Mouse (Mus musculus) lung, adult 2 months (tissue): ENCODE results near the gene Tmem236. TPM values are rescaled to one million over a fixed set of nuclear protein-coding genes. Genes with fewer than 3 reads are reported as not detected.

Experiments
- DNase-seq: peaks from one replicate; pipeline ENCODE4 v3.0.0; 2022
- H3K4me1 ChIP-seq: fragments of 200-500 bp; 2 replicates; pipeline ENCODE4 v1.6.1; 2011; ENCODE audit warnings: low read length; ENCODE audit not compliant: control insufficient read depth, insufficient read depth
- H3K4me3 ChIP-seq: fragments of 200-500 bp; replicated peaks from 2 replicates; pipeline ENCODE3; 2011; ENCODE audit warnings: low read depth, mild to moderate bottlenecking, control low read depth, low read length; ENCODE audit errors: extremely low read depth
- CTCF ChIP-seq: fragments of 200-500 bp; IDR thresholded peaks from 2 replicates; pipeline ENCODE4 v1.5.1; 2011; ENCODE audit warnings: mild to moderate bottlenecking, low read length, control low read depth; ENCODE audit not compliant: insufficient read depth
- POLR2A ChIP-seq: fragments of 200-500 bp; IDR thresholded peaks from 2 replicates; pipeline ENCODE4 v1.6.1; 2011; ENCODE audit warnings: low read depth, mild to moderate bottlenecking, control low read depth, low read length, borderline replicate concordance; ENCODE audit errors: extremely low read depth
- WGBS: fragments of 180-500 bp; shearing (Covaris S2); methylation state at CpG from one replicate; pipeline ENCODE4 v1.1.7; 2018; 5-methylcytosine and 5-hydroxymethylcytosine counted together
- polyA plus RNA-seq: library from polyadenylated mRNA; depleted of rRNA; stranded (reverse); fragments of >200 nt; gene quantifications from 2 replicates; pipeline ENCODE4 v1.2.3, GENCODE M21; 2012

The Tmem236 gene
- polyA plus RNA-seq, 1 experiment: not detected

GRCm38 (mm10) chr2:14150829-14151228, 23.5 kb upstream of the Tmem236 start:
- Histone ChIP-seq H3K4me3 (no peak overlapping the region), H3K4me1 (no peaks in the 10 kb centered on the region)
- 91% methylated on average over 2 of the region's 2 CpGs for WGBS
- TF ChIP-seq POLR2A (no peak), CTCF (no peak)
- no peak for DNase-seq

GRCm38 (mm10) chr2:14151854-14152253, 22.5 kb upstream of the Tmem236 start:
- no peak for DNase-seq
- no peak overlapping the region for H3K4me3 ChIP-seq
- WGBS: 83% methylated on average over 6 of the region's 6 CpGs
- H3K4me1 ChIP-seq: no peaks in the 10 kb centered on the region
- TF ChIP-seq POLR2A (no peak), CTCF (no peak)

- WGBS: 68% methylated on average over 3 of the region's 3 CpGs
- no peak for DNase-seq
- TF ChIP-seq POLR2A (no peak), CTCF (no peak)
- Histone ChIP-seq H3K4me1 (no peaks in the 10 kb centered on the region), H3K4me3 (no peak overlapping the region)
These were observed 15.3 kb upstream of the Tmem236 start for GRCm38 (mm10) chr2:14159047-14159446.

- TF ChIP-seq CTCF (no peak), POLR2A (no peak)
- WGBS: 58% methylated on average over 2 of the region's 2 CpGs
These were observed 14.6 kb upstream of the Tmem236 start for GRCm38 (mm10) chr2:14159756-14160155.

GRCm38 (mm10) chr2:14164459-14165030, 9.8 kb upstream of the Tmem236 start:
- DNase-seq: no peak
- H3K4me3 ChIP-seq: no peak overlapping the region
- no peak for TF ChIP-seq CTCF
- TF ChIP-seq POLR2A: no peak
- peaks cover 12% of the 10 kb centered on the region for H3K4me1 ChIP-seq
- WGBS: 38% methylated on average over 5 of the region's 5 CpGs

More at GRCm38 (mm10) chr2:14159756-14160155, 14.6 kb upstream of the Tmem236 start:
- H3K4me1 ChIP-seq: peaks cover 5% of the 10 kb centered on the region; the same call in 1 of the 2 replicates
- DNase-seq: no peak
- H3K4me3 ChIP-seq: no peak overlapping the region

- no peak for TF ChIP-seq POLR2A
- TF ChIP-seq CTCF: no peak
- DNase-seq: no peak
- Histone ChIP-seq H3K4me3 (no peak overlapping the region), H3K4me1 (peaks cover 12% of the 10 kb centered on the region)
- 49% methylated on average over 2 of the region's 2 CpGs for WGBS
These were observed 9.3 kb upstream of the Tmem236 start for GRCm38 (mm10) chr2:14165066-14165465.

- no peak for DNase-seq
- H3K4me1 ChIP-seq: peaks cover 12% of the 10 kb centered on the region
- 40% methylated on average over 3 of the region's 3 CpGs for WGBS
- no peak overlapping the region for H3K4me3 ChIP-seq
- TF ChIP-seq CTCF (no peak), POLR2A (no peak)
These were observed 8.5 kb upstream of the Tmem236 start for GRCm38 (mm10) chr2:14165618-14166344.

- no peak overlapping the region for H3K4me3 ChIP-seq
- H3K4me1 ChIP-seq: peaks cover 12% of the 10 kb centered on the region
- DNase-seq: no peak
- TF ChIP-seq CTCF (no peak), POLR2A (no peak)
These were observed 6.6 kb upstream of the Tmem236 start for GRCm38 (mm10) chr2:14167721-14168120.

GRCm38 (mm10) chr2:14176460-14177193, 2.3 kb downstream of the Tmem236 start:
- Histone ChIP-seq H3K4me3 (no peak overlapping the region), H3K4me1 (no peaks in the 10 kb centered on the region)
- WGBS: 71% methylated on average over 2 of the region's 2 CpGs
- TF ChIP-seq CTCF: no peak
- no peak for TF ChIP-seq POLR2A
- DNase-seq: no peak
